Mouse (Mus musculus) kidney, adult 8-10 months (tissue): ENCODE measurements at regions not wholly inside any gene's neighbourhood (a gene's known extent, or its start where the extent isn't known, plus 50 kb on each side); places are given as distances from the start of the nearest gene placed in this dataset.

Source experiments
- DNase-seq, 2 experiments: peaks; one replicate each; pipeline ENCODE4 v3.0.0; 2022

DNA sequence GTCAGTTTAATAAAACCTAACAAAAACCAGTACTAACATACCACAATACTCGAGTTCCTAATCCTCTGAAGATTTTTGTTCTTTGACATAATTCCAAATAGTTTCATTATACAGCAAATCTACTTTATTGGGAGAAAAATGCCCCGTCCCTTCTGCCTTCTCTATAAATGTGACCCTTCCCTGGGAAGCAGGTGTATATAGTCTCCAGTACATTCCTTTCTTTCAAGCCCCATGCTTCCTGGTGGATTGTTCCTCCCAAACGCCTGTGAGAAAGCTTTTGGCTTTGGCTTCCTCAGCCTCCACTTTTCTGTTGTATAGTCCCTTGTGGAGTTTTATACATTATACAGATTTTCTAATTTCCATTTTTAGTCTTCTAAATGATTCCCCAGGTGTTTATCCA lies 1001.8 kb upstream of the Tenm3 start:
- no peak for DNase-seq

DNA sequence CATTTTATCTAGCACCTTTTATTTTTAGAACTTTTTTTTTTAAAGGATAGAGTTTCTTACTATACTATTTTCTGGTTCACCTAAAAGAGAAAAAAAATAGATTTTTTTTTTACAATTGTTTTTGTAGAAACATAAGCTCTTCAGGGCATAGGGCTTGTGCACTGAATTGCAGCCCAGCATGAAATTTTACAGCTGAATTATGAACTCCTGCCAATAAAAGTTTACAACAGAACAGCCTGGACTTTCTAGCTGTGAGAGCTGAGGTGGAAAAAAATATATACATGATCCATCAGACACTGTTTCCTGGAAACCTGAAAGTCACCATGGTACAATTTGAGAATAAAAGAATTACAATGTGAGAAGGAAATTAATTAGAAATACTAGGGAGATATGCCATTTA lies 988.2 kb upstream of the Tenm3 start:
- DNase-seq: no peak

DNA sequence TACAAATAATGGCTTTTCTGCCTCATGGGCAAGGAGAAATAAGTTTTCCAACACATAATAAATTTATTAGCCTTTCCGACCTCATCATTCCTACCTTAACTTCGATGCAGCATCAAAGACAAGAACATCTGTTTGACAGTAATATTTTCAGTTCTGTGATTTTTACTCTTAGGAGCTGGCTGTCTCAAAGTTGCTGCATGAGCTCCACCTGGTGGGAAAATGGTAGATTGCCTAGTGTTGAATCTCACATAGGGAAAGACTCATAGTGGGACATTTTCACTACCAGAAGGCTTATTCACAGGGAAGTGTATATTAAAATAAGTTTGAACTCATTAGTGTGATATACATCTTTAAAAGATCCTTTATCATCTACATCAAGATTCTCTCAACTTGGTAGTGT lies 985.6 kb upstream of the Tenm3 start:
- peak in 1 of 2 experiments; percentile 24 for DNase-seq

DNA sequence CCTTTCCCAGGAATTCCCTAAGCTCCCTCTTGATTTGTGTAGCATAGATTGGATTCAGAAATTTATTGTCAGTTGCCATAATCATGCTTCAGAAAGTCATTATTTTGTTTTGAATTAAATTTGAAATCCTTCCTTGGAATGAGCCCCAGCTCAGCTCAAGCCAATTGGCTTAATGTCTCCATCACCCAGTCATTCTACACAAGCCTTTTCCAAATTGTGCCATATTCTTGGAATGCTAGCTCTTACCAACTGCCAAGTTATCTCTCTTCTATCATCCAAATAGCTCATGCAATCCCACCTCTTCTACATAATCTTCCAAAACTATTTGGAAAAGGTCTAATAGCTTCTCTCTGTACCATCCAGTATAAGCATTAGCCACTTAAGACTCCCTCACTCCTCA lies 982.5 kb upstream of the Tenm3 start:
- no peak for DNase-seq

DNA sequence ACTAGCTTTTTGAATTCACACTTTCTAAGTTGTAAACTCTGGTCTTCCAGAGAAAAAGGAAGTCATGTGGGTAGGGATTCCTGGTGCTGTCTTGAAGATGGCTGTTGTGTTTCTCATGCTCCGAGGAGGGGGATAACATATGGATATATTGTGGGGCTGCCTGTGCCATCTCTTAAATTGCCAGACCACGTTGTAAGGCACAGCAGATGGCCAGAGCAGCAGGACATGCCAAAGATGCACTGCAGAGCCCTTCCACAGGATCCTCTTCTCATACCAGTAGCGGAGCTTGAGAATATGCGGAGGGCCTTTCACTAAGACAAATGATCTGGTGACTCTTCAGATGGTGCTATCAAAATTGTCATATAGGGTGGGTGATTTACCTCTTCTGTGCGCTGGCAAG lies 981.2 kb upstream of the Tenm3 start:
- DNase-seq: no peak

DNA sequence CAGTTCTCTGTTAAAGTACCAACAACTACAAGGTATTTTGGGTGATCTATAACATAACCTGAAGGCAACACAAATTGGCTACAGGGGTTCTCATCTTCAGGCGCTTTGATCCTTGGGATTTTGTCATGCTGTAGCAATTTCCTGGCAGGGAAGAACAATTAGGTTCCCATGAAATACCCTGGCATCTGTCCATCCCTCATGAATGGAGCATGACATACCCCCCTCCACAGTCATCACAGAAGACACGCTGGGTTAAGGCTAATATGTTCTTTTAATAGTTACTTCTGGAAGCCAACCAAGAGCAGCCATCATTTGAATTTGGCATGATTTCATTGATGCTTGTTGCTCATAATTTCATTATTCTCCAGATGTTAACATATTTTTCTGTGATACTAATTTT lies 979.0 kb upstream of the Tenm3 start:
- DNase-seq: no peak

DNA sequence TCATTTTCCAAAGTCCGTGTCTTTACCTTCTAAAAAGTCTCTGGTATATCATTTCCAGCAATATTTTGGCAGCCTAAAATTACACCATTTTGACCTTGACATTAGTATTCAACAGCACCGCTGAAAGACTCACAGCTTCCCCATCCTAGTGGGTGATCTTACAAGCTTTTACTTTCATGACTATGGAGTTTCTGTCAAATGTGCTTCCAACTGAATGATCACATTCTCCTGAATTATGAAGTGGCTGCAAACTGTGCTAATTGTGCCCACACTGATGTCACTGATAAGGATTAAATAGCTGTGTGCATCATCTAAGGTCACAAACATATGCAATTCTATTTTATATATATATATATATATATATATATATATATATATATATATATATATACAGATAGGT lies 955.5 kb upstream of the Tenm3 start:
- no peak for DNase-seq

DNA sequence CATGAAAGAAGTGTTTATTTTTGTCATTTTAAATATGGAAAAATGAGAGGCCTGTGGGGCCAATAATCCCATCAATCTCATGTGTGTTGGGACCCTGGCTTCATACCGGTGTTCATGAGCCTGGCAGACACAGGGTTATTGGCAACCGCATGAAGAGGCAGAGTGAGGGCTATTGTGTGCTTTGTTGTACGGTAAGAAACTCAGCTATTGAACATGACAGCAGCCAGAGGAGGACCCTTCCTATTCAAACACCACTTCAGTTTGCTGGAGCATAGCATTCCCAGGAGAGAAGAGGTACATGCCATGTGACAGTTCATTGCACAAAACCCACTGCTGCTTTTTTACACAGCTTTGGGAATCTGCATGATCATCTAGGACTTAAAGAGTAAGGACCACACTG lies 953.0 kb upstream of the Tenm3 start:
- no peak for DNase-seq

DNA sequence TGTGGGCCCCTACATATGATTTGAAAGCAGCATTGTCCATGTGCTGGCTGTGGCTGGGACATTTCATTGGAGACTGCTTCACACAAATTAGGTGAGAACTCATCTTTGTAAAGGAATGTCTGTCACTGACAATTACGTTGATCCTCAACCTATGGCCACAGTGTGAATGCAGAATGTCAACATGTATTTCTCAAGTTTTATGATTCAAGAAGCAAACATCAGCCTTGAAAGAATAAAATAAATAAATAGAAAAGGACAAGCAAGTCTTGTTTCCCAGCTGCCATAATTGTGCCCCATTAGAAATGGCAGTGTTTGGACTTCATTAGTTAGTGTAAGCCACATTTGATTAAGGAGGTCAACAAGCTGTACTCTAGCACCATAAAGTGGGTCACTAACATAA lies 950.7 kb upstream of the Tenm3 start:
- DNase-seq: no peak

DNA sequence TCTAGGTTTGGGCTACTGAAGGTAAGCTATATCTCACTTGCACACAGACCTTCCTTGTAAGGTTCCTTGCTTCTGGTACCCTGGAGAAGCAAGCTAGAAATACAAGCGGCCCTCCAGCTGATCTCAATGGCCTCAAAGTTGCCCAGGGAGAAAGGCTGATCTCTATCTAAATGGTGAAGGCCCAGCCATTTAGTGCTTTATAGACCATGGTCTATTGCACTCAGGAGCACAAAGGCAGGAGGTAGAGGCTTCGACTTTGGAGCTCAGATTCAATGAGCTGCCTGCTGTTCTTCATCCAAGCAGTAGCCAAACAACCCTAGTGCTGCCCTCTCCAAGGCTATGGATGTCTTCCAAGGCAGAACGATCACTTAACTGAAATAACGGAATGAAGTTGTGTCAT lies 926.1 kb upstream of the Tenm3 start:
- no peak for DNase-seq

DNA sequence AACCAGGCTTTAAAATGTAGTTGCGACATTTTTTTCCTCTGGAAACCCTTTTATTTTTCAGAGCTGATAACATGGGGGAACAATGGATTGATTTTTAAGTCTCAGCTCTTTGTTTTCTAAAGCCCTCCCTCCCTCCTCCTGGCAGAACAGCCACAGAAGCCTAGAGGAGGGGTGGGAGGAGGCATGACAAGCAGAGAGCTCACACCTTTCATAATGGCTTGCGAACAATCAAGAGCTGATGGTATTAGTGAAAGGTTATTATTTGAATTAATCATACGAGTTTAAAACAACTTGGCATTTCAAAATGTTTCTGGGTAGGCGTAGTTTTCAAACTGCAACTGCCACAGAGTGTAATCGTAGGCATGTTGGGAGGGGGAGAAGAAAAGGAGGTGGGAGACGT lies 894.3 kb upstream of the Tenm3 start:
- DNase-seq: no peak

DNA sequence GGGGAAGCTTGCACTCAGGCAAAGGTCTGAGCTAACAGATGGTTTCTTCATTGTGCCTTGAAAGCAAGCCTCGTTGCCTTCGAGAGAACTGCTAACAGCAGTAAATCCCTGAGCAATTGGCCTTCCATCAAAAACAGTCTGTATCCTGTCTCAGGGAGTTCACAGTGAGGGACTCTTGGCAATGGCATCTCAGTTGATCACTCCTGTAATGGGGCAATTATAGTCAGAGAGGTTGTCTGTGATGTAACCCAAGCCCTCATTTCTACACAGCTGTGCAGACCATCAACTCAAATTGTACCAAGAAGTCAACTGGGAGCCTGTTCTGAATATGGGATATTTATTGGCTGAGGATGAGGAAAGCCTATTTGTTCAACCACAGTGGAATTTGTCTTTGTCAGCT lies 885.4 kb upstream of the Tenm3 start:
- no peak for DNase-seq

DNA sequence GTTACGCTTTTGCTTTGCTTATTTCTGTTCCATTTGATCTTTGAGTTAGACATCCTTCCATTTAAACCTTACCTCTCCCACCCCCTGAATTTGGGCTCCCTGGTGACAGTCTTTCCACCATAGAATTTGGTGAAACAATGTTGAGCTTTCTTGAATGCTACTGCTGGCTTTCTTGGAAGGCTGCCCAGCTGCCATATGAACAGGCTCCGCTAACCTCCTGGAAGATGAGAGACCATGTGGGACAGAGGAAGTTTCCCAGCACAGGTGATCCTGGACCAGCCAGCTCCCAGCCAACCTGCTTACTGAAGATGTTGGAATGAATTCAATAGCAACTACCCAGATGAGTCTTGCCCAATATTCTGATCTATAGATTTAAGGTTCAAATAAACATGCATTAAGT lies 868.6 kb upstream of the Tenm3 start:
- no peak for DNase-seq

DNA sequence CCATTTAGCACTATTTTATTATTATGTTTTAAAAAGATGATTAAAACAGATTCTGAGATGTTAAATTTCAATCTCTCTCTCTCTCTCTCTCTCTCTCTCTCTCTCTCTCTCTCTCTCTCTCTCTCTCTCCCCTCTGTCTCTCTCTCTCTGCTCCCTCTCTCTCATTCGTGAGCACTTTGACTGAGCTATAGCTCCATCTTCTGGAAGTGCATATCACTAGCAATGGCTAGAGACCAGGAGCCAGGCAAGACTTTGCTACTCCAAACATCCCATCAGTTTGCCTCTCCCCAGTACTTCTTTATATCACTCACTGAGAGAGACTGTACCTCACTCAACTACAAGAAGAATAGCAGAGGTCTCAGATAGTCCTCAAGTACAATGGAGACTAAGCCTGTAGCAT lies 865.0 kb upstream of the Tenm3 start:
- DNase-seq: no peak

DNA sequence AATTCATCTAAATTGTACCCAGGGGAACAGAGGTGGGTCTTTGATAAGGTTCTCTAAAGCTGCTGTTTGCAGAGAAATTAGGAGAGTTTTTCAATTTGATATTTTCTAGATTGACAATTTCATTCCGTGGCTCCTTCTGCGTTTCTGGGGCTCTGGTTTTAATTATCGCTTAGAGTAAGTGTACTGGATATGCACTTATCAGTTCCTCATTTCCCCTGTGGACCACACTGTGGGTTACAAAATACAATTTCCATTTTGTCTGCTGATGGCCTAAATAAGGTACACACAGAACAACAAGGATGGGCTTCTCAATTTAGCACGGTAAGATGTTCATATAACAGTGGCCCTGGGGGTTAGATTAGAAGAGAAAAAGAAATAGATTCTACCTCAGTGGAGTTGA lies 855.3 kb upstream of the Tenm3 start:
- DNase-seq: no peak

DNA sequence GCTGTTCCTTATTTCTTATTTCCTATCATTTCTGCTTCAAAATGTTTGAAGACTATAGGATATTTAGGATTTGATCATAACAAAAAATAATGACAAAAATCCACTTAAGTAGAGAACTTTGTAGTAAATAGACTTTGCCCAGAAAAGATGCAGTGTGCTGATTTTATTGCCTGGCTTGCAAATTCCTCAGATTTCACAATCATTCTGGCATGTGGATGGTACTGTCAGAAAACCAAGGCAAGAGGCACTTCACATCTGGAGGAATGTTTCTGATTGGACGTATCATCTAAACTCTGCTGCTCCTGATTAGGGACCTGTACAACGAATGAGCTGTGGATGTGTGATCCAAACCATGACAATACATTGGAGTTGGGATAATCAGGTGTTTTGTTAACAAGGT lies 853.0 kb upstream of the Tenm3 start:
- DNase-seq: peak in 1 of 2 experiments; percentile 1
